Mouse (Mus musculus) hindbrain, embryonic 14.5 days (tissue): ENCODE data around the gene Tbc1d22a. TPM values are rescaled to one million over a fixed set of nuclear protein-coding genes. Genes with fewer than 3 reads are reported as not detected.

Source experiments
- ATAC-seq: fragments of 200-750 bp; cut with Nextera tagmentation; 2 replicates; pipeline ENCODE4 v1.8.0; 2017; ENCODE audit warnings: moderate number of reproducible peaks, mild to moderate bottlenecking, moderate TSS enrichment, moderate library complexity; ENCODE audit not compliant: low FRiP score
- DNase-seq: peaks from one replicate; pipeline ENCODE4 v3.0.0-alpha.2; 2015; ENCODE audit warnings: low spot score
- H3K27ac ChIP-seq: fragments of 300-500 bp; sonication (generic); 2 replicates; pipeline ENCODE4 v1.5.1; 2014; ENCODE audit warnings: mild to moderate bottlenecking, moderate library complexity
- H3K27me3 ChIP-seq: fragments of 300-500 bp; sonication (generic); 2 replicates; pipeline ENCODE4 v1.6.1; 2014; ENCODE audit warnings: mild to moderate bottlenecking, low read length, mixed read lengths; ENCODE audit not compliant: control insufficient read depth, insufficient read depth
- H3K36me3 ChIP-seq: fragments of 300-500 bp; sonication (generic); replicated peaks from 2 replicates; pipeline ENCODE4 v1.6.1; 2014; ENCODE audit not compliant: control insufficient read depth, insufficient read depth
- H3K4me1 ChIP-seq: fragments of 300-500 bp; sonication (generic); replicated peaks from 2 replicates; pipeline ENCODE4 v1.6.1; 2014; ENCODE audit warnings: antibody characterized with exemption, low read length, mixed read lengths; ENCODE audit not compliant: control insufficient read depth, insufficient read depth
- H3K4me2 ChIP-seq: fragments of 300-500 bp; sonication (generic); replicated peaks from 2 replicates; pipeline ENCODE4 v1.6.1; 2014; ENCODE audit warnings: mild to moderate bottlenecking, moderate library complexity
- H3K4me3 ChIP-seq: fragments of 300-500 bp; sonication (generic); replicated peaks from 2 replicates; pipeline ENCODE4 v1.5.1; 2014; ENCODE audit warnings: mild to moderate bottlenecking, low read length
- H3K9ac ChIP-seq: fragments of 300-500 bp; sonication (generic); 2 replicates; pipeline ENCODE4 v1.6.1; 2014
- H3K9me3 ChIP-seq: fragments of 300-500 bp; sonication (generic); 2 replicates; pipeline ENCODE4 v1.6.1; 2016; ENCODE audit warnings: low read length; ENCODE audit not compliant: control insufficient read depth
- WGBS: fragments of 180-500 bp; shearing (Covaris S2); extraction: QIAGEN DNeasy Blood & Tissue Kit; methylation state at CpG from one replicate; pipeline ENCODE4 v1.1.7; 2014; 5-methylcytosine and 5-hydroxymethylcytosine counted together
- polyA plus RNA-seq: library from polyadenylated mRNA; unstranded; fragments of >200 nt; fragmentation: Nextera tagmentation; extraction: Ambion mirVana; gene quantifications from 2 replicates; pipeline ENCODE4 v1.2.1, GENCODE M21; 2014

The Tbc1d22a gene
- polyA plus RNA-seq, 1 experiment from 2014 or later = 10.7 TPM

- Histone ChIP-seq H3K36me3 (no peaks in the 10 kb centered on the region), H3K4me2 (no peak overlapping the region), H3K4me1 (0 out of 2 replicates have a peak, but pooled peaks cover 1% of the 10 kb centered on the region), H3K27me3 (no peaks in the 10 kb centered on the region), H3K4me3 (no peak overlapping the region), H3K9me3 (no peaks in the 10 kb centered on the region), H3K27ac (no peak overlapping the region), H3K9ac (no peak overlapping the region)
- no peak for ATAC-seq
- DNase-seq = no peak
- WGBS = 81% methylated on average over 5 of the region's 5 CpGs
Observed at GRCm38 (mm10) chr15:86226221-86226620, 12.0 kb downstream of the Tbc1d22a start.

- no peak for DNase-seq
- Histone ChIP-seq H3K4me3 (no peak overlapping the region), H3K4me2 (no peak overlapping the region), H3K36me3 (no peaks in the 10 kb centered on the region), H3K9ac (no peak overlapping the region), H3K9me3 (no peaks in the 10 kb centered on the region), H3K27me3 (no peaks in the 10 kb centered on the region), H3K27ac (no peak overlapping the region), H3K4me1 (peaks cover 9% of the 10 kb centered on the region; the same call in 1 of the 2 replicates)
- ATAC-seq = no peak
- 76% methylated on average over 2 of the region's 2 CpGs for WGBS
Observed at GRCm38 (mm10) chr15:86226968-86227367, 12.7 kb downstream of the Tbc1d22a start.

GRCm38 (mm10) chr15:86228186-86228585, 13.9 kb downstream of the Tbc1d22a start:
- WGBS = 49% methylated on average over 3 of the region's 3 CpGs
- DNase-seq = peak; percentile 68

GRCm38 (mm10) chr15:86229088-86229487, 14.8 kb downstream of the Tbc1d22a start:
- H3K27me3 ChIP-seq = no peaks in the 10 kb centered on the region
- DNase-seq (no peak), ATAC-seq (no peak)
- H3K4me1 ChIP-seq = peaks cover 10% of the 10 kb centered on the region; the same call in 1 of the 2 replicates
- H3K4me3 ChIP-seq = no peak overlapping the region
- no peak overlapping the region for H3K9ac ChIP-seq
- H3K9me3 ChIP-seq = no peaks in the 10 kb centered on the region
- H3K36me3 ChIP-seq = no peaks in the 10 kb centered on the region
- no peak overlapping the region for H3K27ac ChIP-seq
- WGBS = 84% methylated on average over 8 of the region's 8 CpGs
- no peak overlapping the region for H3K4me2 ChIP-seq

More at GRCm38 (mm10) chr15:86228186-86228585, 13.9 kb downstream of the Tbc1d22a start:
- Histone ChIP-seq H3K36me3 (no peaks in the 10 kb centered on the region), H3K4me1 (peaks cover 10% of the 10 kb centered on the region; the same call in 1 of the 2 replicates), H3K27me3 (no peaks in the 10 kb centered on the region), H3K4me2 (no peak overlapping the region), H3K9me3 (no peaks in the 10 kb centered on the region), H3K9ac (no peak overlapping the region), H3K27ac (no peak overlapping the region), H3K4me3 (no peak overlapping the region)
- no peak for ATAC-seq

- WGBS = 75% methylated on average over 11 of the region's 11 CpGs
- H3K27ac ChIP-seq = no peak overlapping the region
Observed at GRCm38 (mm10) chr15:86229623-86230022, 15.4 kb downstream of the Tbc1d22a start.

GRCm38 (mm10) chr15:86231170-86231569, 16.9 kb downstream of the Tbc1d22a start:
- no peak overlapping the region for H3K27ac ChIP-seq

More at GRCm38 (mm10) chr15:86229623-86230022, 15.4 kb downstream of the Tbc1d22a start:
- Histone ChIP-seq H3K9me3 (no peaks in the 10 kb centered on the region), H3K36me3 (no peaks in the 10 kb centered on the region), H3K9ac (no peak overlapping the region), H3K4me1 (peaks cover 10% of the 10 kb centered on the region; the same call in 1 of the 2 replicates), H3K4me2 (no peak overlapping the region), H3K4me3 (no peak overlapping the region), H3K27me3 (no peaks in the 10 kb centered on the region)
- DNase-seq (no peak), ATAC-seq (no peak)

GRCm38 (mm10) chr15:86231831-86232512, 17.7 kb downstream of the Tbc1d22a start:
- WGBS = 50% methylated on average over 7 of the region's 7 CpGs
- H3K4me3 ChIP-seq = no peak overlapping the region
- no peak overlapping the region for H3K4me2 ChIP-seq
- H3K9ac ChIP-seq = no peak overlapping the region
- no peaks in the 10 kb centered on the region for H3K27me3 ChIP-seq
- no peak overlapping the region for H3K27ac ChIP-seq
- peaks cover 10% of the 10 kb centered on the region; the same call in 1 of the 2 replicates for H3K4me1 ChIP-seq
- 0 out of 2 replicates have a peak, but pooled peaks cover 10% of the 10 kb centered on the region for H3K36me3 ChIP-seq
- no peak for DNase-seq
- ATAC-seq = no peak
- H3K9me3 ChIP-seq = no peaks in the 10 kb centered on the region

More at GRCm38 (mm10) chr15:86231170-86231569, 16.9 kb downstream of the Tbc1d22a start:
- no peak overlapping the region for H3K4me2 ChIP-seq
- ATAC-seq (no peak), DNase-seq (no peak)
- H3K9ac ChIP-seq = no peak overlapping the region
- WGBS = 94% methylated on average over 1 of the region's 1 CpGs
- no peaks in the 10 kb centered on the region for H3K9me3 ChIP-seq
- H3K27me3 ChIP-seq = no peaks in the 10 kb centered on the region
- H3K4me3 ChIP-seq = no peak overlapping the region
- 0 out of 2 replicates have a peak, but pooled peaks cover 10% of the 10 kb centered on the region for H3K36me3 ChIP-seq
- H3K4me1 ChIP-seq = peaks cover 10% of the 10 kb centered on the region; the same call in 1 of the 2 replicates

GRCm38 (mm10) chr15:86234001-86234400, 19.7 kb downstream of the Tbc1d22a start:
- ATAC-seq = no peak
- Histone ChIP-seq H3K36me3 (0 out of 2 replicates have a peak, but pooled peaks cover 10% of the 10 kb centered on the region), H3K27me3 (no peaks in the 10 kb centered on the region), H3K4me1 (peaks cover 10% of the 10 kb centered on the region; the same call in 1 of the 2 replicates), H3K9ac (no peak overlapping the region), H3K4me2 (no peak overlapping the region), H3K9me3 (no peaks in the 10 kb centered on the region), H3K4me3 (no peak overlapping the region), H3K27ac (no peak overlapping the region)
- DNase-seq = no peak
- WGBS = 90% methylated on average over 5 of the region's 5 CpGs

- Histone ChIP-seq H3K4me3 (no peak overlapping the region), H3K4me1 (peaks cover 10% of the 10 kb centered on the region; the same call in 1 of the 2 replicates), H3K27ac (no peak overlapping the region), H3K9ac (no peak overlapping the region), H3K9me3 (no peaks in the 10 kb centered on the region), H3K27me3 (no peaks in the 10 kb centered on the region), H3K4me2 (no peak overlapping the region), H3K36me3 (0 out of 2 replicates have a peak, but pooled peaks cover 10% of the 10 kb centered on the region)
- DNase-seq = no peak
- 83% methylated on average over 22 of the region's 22 CpGs for WGBS
- ATAC-seq = no peak
Observed at GRCm38 (mm10) chr15:86234517-86235441, 20.5 kb downstream of the Tbc1d22a start.
